Mouse (Mus musculus) hindbrain, embryonic 14.5 days (tissue): ENCODE data around the gene Zbtb45. TPM values are rescaled to one million over a fixed set of nuclear protein-coding genes. Genes with fewer than 3 reads are reported as not detected.

Experiments used
- polyA plus RNA-seq: library from polyadenylated mRNA; unstranded; fragments of >200 nt; fragmentation: Nextera tagmentation; extraction: Ambion mirVana; gene quantifications from 2 replicates; pipeline ENCODE4 v1.2.1, GENCODE M21; 2014

Zbtb45 gene
- polyA plus RNA-seq, 1 experiment from 2014 or later = 37.9 TPM

Other genes starting within 250 kb of the Zbtb45 start
- gene Zscan18, start 206.4 kb downstream of the Zbtb45 start, polyA plus RNA-seq = 27.7 and 31.0 TPM in 2 replicates
- 30.8 and 31.5 TPM in 2 replicates for gene Zfp329, start 191.2 kb downstream of the Zbtb45 start, polyA plus RNA-seq
- gene Zfp110, start 175.3 kb downstream of the Zbtb45 start, polyA plus RNA-seq = 26.9 and 27.7 TPM in 2 replicates
- 7.8 and 9.1 TPM in 2 replicates for gene Zfp128, start 128.9 kb downstream of the Zbtb45 start, polyA plus RNA-seq
- 10.5 and 13.0 TPM in 2 replicates for gene Zscan22, start 112.2 kb downstream of the Zbtb45 start, polyA plus RNA-seq
- 671 and 781 TPM in 2 replicates for gene Rps5, start 87.7 kb downstream of the Zbtb45 start, polyA plus RNA-seq
- gene Rnf225, start 82.6 kb downstream of the Zbtb45 start, polyA plus RNA-seq = 0.87 and 0.95 TPM in 2 replicates
- gene Zfp324, start 44.2 kb downstream of the Zbtb45 start, polyA plus RNA-seq = 12.2 and 13.9 TPM in 2 replicates
- 6.6 and 8.9 TPM in 2 replicates for gene Zfp446, start 32.2 kb downstream of the Zbtb45 start, polyA plus RNA-seq
- gene Slc27a5, start 11.8 kb downstream of the Zbtb45 start, polyA plus RNA-seq = 0.14 and 0.29 TPM in 2 replicates
- 268 and 271 TPM in 2 replicates for gene Trim28, start 10.9 kb downstream of the Zbtb45 start, polyA plus RNA-seq
- 173 and 184 TPM in 2 replicates for gene Chmp2a, start 24.8 kb upstream of the Zbtb45 start, polyA plus RNA-seq
- 178 and 179 TPM in 2 replicates for gene Ube2m, start 28.2 kb upstream of the Zbtb45 start, polyA plus RNA-seq
- gene Mzf1, start 44.7 kb upstream of the Zbtb45 start, polyA plus RNA-seq = 6.2 and 6.4 TPM in 2 replicates
- gene Vmn1r85, start 85.1 kb upstream of the Zbtb45 start, polyA plus RNA-seq = 0.11 and 0.21 TPM in 2 replicates
- not detected in 2 replicates for gene Vmn1r86, start 109.9 kb upstream of the Zbtb45 start, polyA plus RNA-seq
- gene Vmn1r87, start 130.1 kb upstream of the Zbtb45 start, polyA plus RNA-seq = not detected in 2 replicates
- not detected in 2 replicates for gene Vmn1r88, start 149.5 kb upstream of the Zbtb45 start, polyA plus RNA-seq
- not detected in 2 replicates for gene Vmn1r89, start 203.0 kb upstream of the Zbtb45 start, polyA plus RNA-seq